Mouse (Mus musculus) ES-E14 (cell line): ENCODE measurements around the gene Dapp1.

ENCODE experiments used
- HCFC1 ChIP-seq: IDR thresholded peaks from 2 replicates; pipeline ENCODE4 v1.6.1; 2012; ENCODE audit warnings: low read length, inconsistent platforms, borderline replicate concordance; ENCODE audit not compliant: insufficient read depth
- MAFK ChIP-seq: IDR thresholded peaks from 2 replicates; pipeline ENCODE4 v1.6.1; 2014; ENCODE audit warnings: mild to moderate bottlenecking, low read depth, low read length, inconsistent platforms; ENCODE audit not compliant: insufficient read depth
- ZC3H11A ChIP-seq: IDR thresholded peaks from 2 replicates; pipeline ENCODE4 v1.6.1; 2012; ENCODE audit warnings: low read depth, mild to moderate bottlenecking, inconsistent platforms, low read length, borderline replicate concordance
- ZNF384 ChIP-seq: IDR thresholded peaks from 2 replicates; pipeline ENCODE4 v1.6.1; 2012; ENCODE audit warnings: low read depth, low read length, inconsistent platforms

- no peak for TF ChIP-seq ZNF384
- no peak for TF ChIP-seq MAFK
- no peak for TF ChIP-seq ZC3H11A
- TF ChIP-seq HCFC1, result no peak
These were observed 87.6 kb downstream of the Dapp1 start for GRCm38 (mm10) chr3:137893789-137894188.
